Mouse (Mus musculus) stomach, postnatal 0 days (tissue): ENCODE data around the gene Ifi204. TPM values are rescaled to one million over a fixed set of nuclear protein-coding genes. Genes with fewer than 3 reads are reported as not detected.
"Not testable (repeated sequence)": the region's sequence is repeated elsewhere in the genome, so short reads cannot be mapped to it uniquely, and the experiment has no call there.

Experiments
- ATAC-seq: fragments of 200-750 bp; cut with Nextera tagmentation; 2 replicates; pipeline ENCODE4 v1.8.0; 2017; ENCODE audit not compliant: low FRiP score, low TSS enrichment
- DNase-seq: peaks from one replicate; pipeline ENCODE4 v3.0.0-alpha.2; 2016; ENCODE audit warnings: low spot score
- H3K27ac ChIP-seq: fragments of 300-500 bp; sonication (generic); replicated peaks from 2 replicates; pipeline ENCODE4 v1.5.1; 2014; ENCODE audit warnings: mild to moderate bottlenecking, control low read depth
- H3K27me3 ChIP-seq: fragments of 300-500 bp; sonication (generic); 2 replicates; pipeline ENCODE4 v1.6.1; 2014; ENCODE audit warnings: low read length; ENCODE audit not compliant: control insufficient read depth, insufficient read depth
- H3K36me3 ChIP-seq: fragments of 300-500 bp; sonication (generic); 2 replicates; pipeline ENCODE4 v1.6.1; 2014; ENCODE audit warnings: low read length, mixed read lengths; ENCODE audit not compliant: control insufficient read depth, insufficient read depth
- H3K4me1 ChIP-seq: fragments of 300-500 bp; sonication (generic); replicated peaks from 2 replicates; pipeline ENCODE4 v1.6.1; 2014; ENCODE audit warnings: antibody characterized with exemption; ENCODE audit not compliant: control insufficient read depth, insufficient read depth
- H3K4me2 ChIP-seq: fragments of 300-500 bp; sonication (generic); replicated peaks from 2 replicates; pipeline ENCODE4 v1.6.1; 2014; ENCODE audit warnings: low read depth, mild to moderate bottlenecking, control low read depth, moderate library complexity
- H3K4me3 ChIP-seq: fragments of 300-500 bp; sonication (generic); 2 replicates; pipeline ENCODE4 v1.5.1; 2014; ENCODE audit warnings: low read depth, low read length, control low read depth
- H3K9ac ChIP-seq: fragments of 300-500 bp; sonication (generic); 2 replicates; pipeline ENCODE4 v1.6.1; 2014; ENCODE audit warnings: mild to moderate bottlenecking, low read length, control low read depth, mixed read lengths
- H3K9me3 ChIP-seq: fragments of 300-500 bp; sonication (generic); 2 replicates; pipeline ENCODE4 v1.6.1; 2016; ENCODE audit warnings: low read length; ENCODE audit not compliant: control insufficient read depth
- WGBS: fragments of 180-500 bp; shearing (Covaris S2); extraction: QIAGEN DNeasy Blood & Tissue Kit; methylation state at CpG from one replicate; pipeline ENCODE4 v1.1.7; 2014; 5-methylcytosine and 5-hydroxymethylcytosine counted together
- polyA plus RNA-seq: library from polyadenylated mRNA; unstranded; fragments of >200 nt; fragmentation: Nextera tagmentation; extraction: Ambion mirVana; gene quantifications from 2 replicates; pipeline ENCODE4 v1.2.1, GENCODE M21; 2015

The Ifi204 gene
- 2.3 and 2.7 TPM in 2 replicates for polyA plus RNA-seq

DNA sequence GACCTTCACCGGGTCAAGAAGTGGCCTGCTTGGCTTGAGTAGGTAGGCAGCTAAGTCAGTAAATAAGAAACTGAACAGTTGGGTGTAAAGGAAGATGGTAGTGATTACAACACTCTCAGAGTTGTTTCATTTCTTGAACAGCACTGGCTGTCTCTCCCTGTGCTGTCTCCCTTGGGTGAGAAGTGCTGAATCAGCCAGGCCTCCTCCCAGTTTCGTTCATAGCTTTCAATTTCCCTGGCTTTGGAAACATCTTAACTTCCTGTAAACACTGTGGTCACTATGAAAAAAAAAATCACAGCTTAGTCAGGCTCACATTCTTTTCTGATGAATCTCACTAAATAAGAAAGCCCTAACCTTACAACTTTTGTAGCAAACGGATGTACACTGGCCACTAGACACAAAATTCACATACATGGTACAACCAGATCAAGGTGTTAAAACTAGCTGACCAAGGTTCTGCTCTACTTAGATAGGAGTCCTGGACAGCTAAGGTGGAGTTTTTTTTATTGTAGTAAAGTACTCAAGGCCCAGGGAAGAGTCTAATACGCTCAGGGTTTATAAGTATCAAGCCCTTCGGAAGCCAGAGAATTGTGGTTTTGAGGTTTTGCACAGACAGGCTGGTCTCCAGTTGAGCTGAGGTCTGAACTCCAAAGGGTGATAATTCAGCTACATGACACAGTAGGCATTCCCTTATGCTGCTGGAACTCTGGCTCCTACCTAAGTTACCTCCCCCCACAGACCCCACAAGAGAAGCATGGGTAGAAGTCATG lies at the start of gene Ifi204:
Gene Ifi204, minus strand, starts transcription at position 96 of the 770 bp plus-strand sequence.
- not testable (repeated sequence) for H3K27me3 ChIP-seq, H3K9ac ChIP-seq, H3K9me3 ChIP-seq, H3K36me3 ChIP-seq, H3K27ac ChIP-seq, H3K4me2 ChIP-seq, H3K4me3 ChIP-seq, H3K4me1 ChIP-seq, DNase-seq, ATAC-seq
- WGBS = 61% methylated on average over 5 of the region's 5 CpGs

DNA sequence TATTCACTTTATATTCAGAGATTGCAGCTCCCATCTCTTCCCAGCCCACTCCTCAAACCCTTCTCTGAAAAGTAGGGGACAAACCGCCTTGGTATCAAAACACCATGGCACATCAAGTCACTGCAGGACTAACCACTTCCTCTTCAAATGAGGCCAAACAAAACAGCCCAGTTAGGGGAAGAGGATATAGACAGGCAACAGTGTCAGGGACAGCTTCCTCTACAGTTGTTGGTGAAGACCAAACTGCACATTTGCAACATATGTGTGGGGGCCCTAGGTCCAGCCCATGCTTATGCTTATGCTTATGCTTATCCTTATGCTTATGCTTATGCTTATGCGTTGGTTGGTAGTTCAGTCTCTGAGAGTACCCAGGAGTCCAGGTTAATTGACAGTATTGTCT lies 42.6 kb upstream of the Ifi204 start:
- not testable (repeated sequence) for DNase-seq, H3K4me3 ChIP-seq, H3K9ac ChIP-seq, H3K36me3 ChIP-seq, H3K9me3 ChIP-seq, H3K4me2 ChIP-seq, H3K27me3 ChIP-seq, H3K4me1 ChIP-seq, H3K27ac ChIP-seq, ATAC-seq
- WGBS = 68% methylated on average over 2 of the region's 2 CpGs

DNA sequence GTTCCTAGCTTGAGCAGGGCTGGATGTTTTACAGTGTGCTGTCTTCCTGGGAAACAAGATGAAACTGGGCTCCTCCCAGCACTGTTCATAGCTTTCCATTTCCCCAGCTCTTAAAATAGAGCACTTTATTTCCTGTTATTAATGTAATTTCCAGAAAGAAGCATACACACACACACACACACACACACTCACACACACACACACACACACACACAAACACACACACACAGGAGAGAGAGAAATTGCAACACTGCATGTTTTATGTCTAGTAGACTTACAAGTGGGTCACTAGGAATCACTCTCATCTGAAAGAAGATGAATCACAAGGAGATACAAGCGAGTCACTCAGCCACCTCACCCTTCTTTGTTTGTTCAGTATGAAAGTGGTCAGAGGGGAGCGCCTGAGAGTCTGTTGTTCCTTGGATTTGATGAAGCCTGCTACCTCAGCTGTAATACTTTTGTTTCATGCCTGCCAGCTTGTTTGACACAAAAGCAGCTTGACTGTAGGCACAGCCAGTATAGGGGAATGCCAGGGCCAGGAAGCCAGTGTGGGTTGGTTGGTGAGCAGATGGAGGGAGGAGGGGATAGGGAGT lies 36.0 kb upstream of the Ifi204 start:
- ATAC-seq, H3K4me3 ChIP-seq, H3K4me2 ChIP-seq, H3K4me1 ChIP-seq, H3K27ac ChIP-seq, DNase-seq, H3K9me3 ChIP-seq, H3K9ac ChIP-seq, H3K27me3 ChIP-seq, H3K36me3 ChIP-seq: not testable (repeated sequence)
- WGBS = 53% methylated on average over 2 of the region's 2 CpGs

DNA sequence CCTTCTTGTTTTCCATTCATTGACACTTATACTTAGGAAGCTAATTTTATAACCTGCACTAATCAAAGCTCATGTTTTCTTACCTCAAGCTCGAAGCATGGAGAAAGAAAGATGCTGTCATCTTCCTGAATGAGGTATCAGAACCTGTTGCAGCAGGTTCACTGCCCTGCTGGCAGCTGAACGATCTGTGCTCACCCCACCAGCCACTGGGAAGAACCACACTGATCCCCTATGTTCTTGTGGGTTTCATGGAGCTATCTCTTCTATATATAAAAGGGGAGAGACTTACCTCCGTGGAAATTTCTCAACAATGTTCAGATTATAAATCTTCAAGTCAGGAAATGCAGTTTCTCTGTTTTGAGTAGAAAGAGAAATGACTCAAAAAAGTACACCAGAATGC lies 35.5 kb upstream of the Ifi204 start:
- ATAC-seq, H3K4me2 ChIP-seq, DNase-seq, H3K4me3 ChIP-seq, H3K36me3 ChIP-seq, H3K4me1 ChIP-seq, H3K9me3 ChIP-seq, H3K9ac ChIP-seq, H3K27ac ChIP-seq, H3K27me3 ChIP-seq: not testable (repeated sequence)
- WGBS = 60% methylated on average over 3 of the region's 3 CpGs

DNA sequence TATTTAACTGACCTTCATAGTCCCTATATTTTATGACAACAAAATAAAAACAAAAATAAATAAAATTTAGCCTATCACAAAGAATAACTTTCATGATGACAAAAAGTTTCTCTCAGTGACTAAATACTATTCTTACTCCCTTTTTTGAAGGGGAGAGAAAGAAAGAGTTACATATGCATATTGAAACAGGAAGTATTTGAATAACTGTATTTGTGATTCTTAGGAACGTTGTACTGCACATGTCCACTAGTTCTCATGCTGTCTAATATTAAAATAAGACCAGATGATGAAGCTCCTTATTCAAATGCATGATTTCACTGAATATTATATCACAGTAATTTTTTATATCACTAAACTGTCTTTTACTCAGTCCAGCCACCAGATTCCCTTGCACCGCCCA lies 35.0 kb upstream of the Ifi204 start:
- H3K9me3 ChIP-seq, H3K27ac ChIP-seq, H3K27me3 ChIP-seq, H3K4me1 ChIP-seq, DNase-seq, ATAC-seq, H3K4me2 ChIP-seq, H3K36me3 ChIP-seq, H3K4me3 ChIP-seq, H3K9ac ChIP-seq: not testable (repeated sequence)
- 71% methylated on average over 2 of the region's 2 CpGs for WGBS

DNA sequence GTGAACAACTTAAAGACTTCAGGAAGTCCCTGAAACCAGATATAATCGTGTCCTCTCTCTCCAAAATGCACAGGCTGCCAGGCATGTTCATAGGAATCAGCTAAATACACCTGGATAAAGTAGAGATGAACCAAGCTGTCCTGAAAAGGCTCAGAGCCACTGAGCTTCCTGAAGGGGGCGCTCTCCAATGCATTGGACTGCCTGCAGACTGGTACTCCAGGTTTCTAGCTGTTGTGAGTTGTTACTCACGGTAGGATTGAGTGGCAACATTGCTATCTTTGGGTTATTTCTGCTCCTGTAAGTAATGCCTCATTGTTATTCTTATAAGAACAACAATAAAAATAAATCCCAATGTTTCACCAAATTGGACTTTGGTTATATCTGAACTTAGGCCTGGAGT lies 6.7 kb upstream of the Ifi204 start:
- ATAC-seq, H3K4me1 ChIP-seq, H3K4me2 ChIP-seq, H3K27ac ChIP-seq, H3K36me3 ChIP-seq, H3K27me3 ChIP-seq, H3K4me3 ChIP-seq, H3K9ac ChIP-seq, DNase-seq, H3K9me3 ChIP-seq: not testable (repeated sequence)
- 59% methylated on average over 2 of the region's 3 CpGs for WGBS

DNA sequence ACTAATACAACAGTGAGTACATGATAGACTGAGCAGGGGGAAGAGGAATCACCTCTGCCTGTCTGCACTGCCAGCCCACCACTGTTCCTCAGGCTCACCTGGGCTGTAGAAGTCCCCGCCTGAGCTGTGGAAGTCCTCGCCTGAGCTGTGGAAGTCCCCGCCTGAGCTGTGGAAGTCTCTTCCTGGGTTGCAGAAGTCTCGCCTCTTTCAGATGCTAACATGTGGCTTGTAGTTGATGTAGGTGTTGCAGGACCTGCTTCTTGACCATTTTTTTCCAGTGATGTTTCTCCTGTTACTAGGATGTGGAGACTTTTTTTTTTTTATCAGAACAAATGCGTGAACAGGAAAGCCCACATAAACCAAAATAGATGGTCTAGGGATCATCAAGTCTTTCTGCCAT lies 6.7 kb downstream of the Ifi204 start:
- H3K9ac ChIP-seq, ATAC-seq, H3K4me3 ChIP-seq, H3K9me3 ChIP-seq, H3K4me2 ChIP-seq, H3K27ac ChIP-seq, DNase-seq, H3K27me3 ChIP-seq, H3K4me1 ChIP-seq, H3K36me3 ChIP-seq: not testable (repeated sequence)
- WGBS = 84% methylated on average over 5 of the region's 5 CpGs
